Mouse (Mus musculus) mouse embryonic stem cell (cell line): ENCODE results near the gene AL732309.1.

Experiments used
- in situ Hi-C, 2 experiments: fragments of 300-500 bp; cut with MboI; formaldehyde crosslinking; loops; 1 replicate in 1 of 2; 3 replicates in 1 of 2; pipeline ENCODE4 v1.14.3; 2019 to 2020; ENCODE audit warnings: low sequenced_read_pairs in 2 of 2, low pct_unique_long_range_greater_than_20kb in 1 of 2, mixed read lengths in 1 of 2; ENCODE audit not compliant: unreplicated experiment in 1 of 2

AL732309.1 gene

DNA sequence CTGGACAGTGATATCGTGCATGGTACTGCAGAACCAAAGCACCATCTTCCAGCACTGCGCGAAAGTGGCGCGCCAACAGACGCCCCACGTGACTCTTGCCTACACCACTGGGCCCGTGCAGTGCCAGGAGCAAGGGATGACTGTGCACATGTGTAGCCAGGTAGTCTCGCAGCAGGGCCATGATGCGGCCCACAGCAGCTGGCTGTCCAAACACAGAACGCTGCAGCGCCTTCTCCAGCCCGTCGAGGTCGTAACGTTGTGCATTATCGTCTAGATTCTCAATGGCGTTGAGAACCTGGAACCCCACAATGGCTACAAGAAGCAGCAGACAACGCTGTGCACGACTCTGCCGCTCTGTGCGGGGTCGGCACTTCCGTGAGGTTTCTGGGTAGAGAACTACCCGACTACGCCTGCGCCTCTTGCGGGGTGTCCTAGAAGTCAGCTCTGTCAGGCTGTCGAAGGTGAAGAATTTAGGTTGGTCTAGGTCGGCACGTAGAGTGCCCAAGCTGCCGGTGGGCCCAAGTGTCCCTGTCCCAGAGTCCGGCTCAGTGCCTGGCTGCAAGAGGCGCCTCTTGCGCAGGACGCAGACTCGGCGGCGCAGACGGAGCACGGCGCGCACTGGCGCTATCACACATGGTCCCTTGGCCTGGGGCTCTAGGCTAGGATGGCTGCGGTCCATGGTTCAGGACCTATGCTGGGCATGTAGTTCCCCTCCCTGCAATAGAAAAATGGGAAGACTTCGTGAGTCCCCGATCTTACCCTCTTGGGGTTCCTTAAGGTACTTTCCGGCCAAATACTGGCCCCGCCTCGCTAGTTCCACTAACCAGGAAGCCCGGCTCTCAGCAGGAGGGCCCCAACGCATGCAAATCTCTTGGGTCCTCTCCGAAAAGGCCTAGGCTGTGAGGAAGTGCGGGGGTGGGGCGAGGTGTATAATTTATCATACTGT is 51.2 kb downstream of the AL732309.1 start:
- in situ Hi-C loops, result loop anchor here in 1 of 2 experiments (10.0 kb wide), 1 partner anchor 59 kb away; the partner anchor contains the start of gene Tmem203
